Mouse (Mus musculus): ENCODE results near the gene Tcf7l1. TPM values are rescaled to one million over a fixed set of nuclear protein-coding genes. Genes with fewer than 3 reads are reported as not detected.
A peak's percentile ranks its signal among the peaks of the same experiment; 100 is the strongest.

Gene Tcf7l1
- total RNA-seq, 2 experiments from 2014 or later: 29.8 to 31.1 TPM

- DNase-seq (ENCODE audit: low spot score in 2 of 2): no peak
Measured at GRCm38 (mm10) chr6:72671129-72671528, 117.9 kb downstream of the Tcf7l1 start.

GRCm38 (mm10) chr6:72667021-72667420 is 122.0 kb downstream of the Tcf7l1 start:
- peak in 1 of 2 experiments; percentile 58 for DNase-seq (ENCODE audit: low spot score in 2 of 2)

GRCm38 (mm10) chr6:72664290-72664689 is 124.8 kb downstream of the Tcf7l1 start:
- DNase-seq (ENCODE audit: low spot score in 2 of 2): no peak

GRCm38 (mm10) chr6:72663000-72663399 is 126.1 kb downstream of the Tcf7l1 start:
- DNase-seq (ENCODE audit: low spot score in 2 of 2): no peak

- no peak for DNase-seq (ENCODE audit: low spot score in 2 of 2)
Measured at GRCm38 (mm10) chr6:72660391-72660720, 128.7 kb downstream of the Tcf7l1 start.

GRCm38 (mm10) chr6:72659717-72660390 is 129.2 kb downstream of the Tcf7l1 start:
- DNase-seq (ENCODE audit: low spot score in 2 of 2): no peak

- DNase-seq (ENCODE audit: low spot score in 2 of 2): no peak
Measured at GRCm38 (mm10) chr6:72658006-72658405, 131.0 kb downstream of the Tcf7l1 start.

GRCm38 (mm10) chr6:72656053-72656442 is 133.0 kb downstream of the Tcf7l1 start:
- DNase-seq (ENCODE audit: low spot score in 2 of 2): no peak

- DNase-seq (ENCODE audit: low spot score in 2 of 2): peak; percentile 26 to 59
Measured at GRCm38 (mm10) chr6:72655309-72656052, 133.6 kb downstream of the Tcf7l1 start.

GRCm38 (mm10) chr6:72654355-72654754 is 134.7 kb downstream of the Tcf7l1 start:
- no peak for DNase-seq (ENCODE audit: low spot score in 2 of 2)

- DNase-seq (ENCODE audit: low spot score in 2 of 2): peak in 1 of 2 experiments; percentile 47
Measured at GRCm38 (mm10) chr6:72653419-72653818, 135.6 kb downstream of the Tcf7l1 start.

GRCm38 (mm10) chr6:72650338-72650851 is 138.7 kb downstream of the Tcf7l1 start:
- DNase-seq (ENCODE audit: low spot score in 2 of 2): no peak

GRCm38 (mm10) chr6:72648002-72648595 is 141.0 kb downstream of the Tcf7l1 start:
- DNase-seq (ENCODE audit: low spot score in 2 of 2): no peak

GRCm38 (mm10) chr6:72647383-72647820 is 141.7 kb downstream of the Tcf7l1 start:
- DNase-seq (ENCODE audit: low spot score in 2 of 2): peak in 1 of 2 experiments; percentile 50

- DNase-seq (ENCODE audit: low spot score in 2 of 2): no peak
Measured at GRCm38 (mm10) chr6:72645364-72645763, 143.7 kb downstream of the Tcf7l1 start.

- DNase-seq (ENCODE audit: low spot score in 2 of 2): no peak
Measured at GRCm38 (mm10) chr6:72644576-72644975, 144.5 kb downstream of the Tcf7l1 start.

- DNase-seq (ENCODE audit: low spot score in 2 of 2): no peak
Measured at GRCm38 (mm10) chr6:72641218-72641954, 147.7 kb downstream of the Tcf7l1 start.

GRCm38 (mm10) chr6:72636940-72637339 is 152.1 kb downstream of the Tcf7l1 start:
- DNase-seq (ENCODE audit: low spot score in 2 of 2): no peak

- DNase-seq (ENCODE audit: low spot score in 2 of 2): no peak
Measured at GRCm38 (mm10) chr6:72635760-72636431, 153.2 kb downstream of the Tcf7l1 start.

GRCm38 (mm10) chr6:72634311-72634710 is 154.7 kb downstream of the Tcf7l1 start:
- no peak for DNase-seq (ENCODE audit: low spot score in 2 of 2)

GRCm38 (mm10) chr6:72631700-72632099 is 157.4 kb downstream of the Tcf7l1 start:
- no peak for DNase-seq (ENCODE audit: low spot score in 2 of 2)
